Mouse (Mus musculus) stomach, postnatal 0 days (tissue): ENCODE data around the gene Brca1. TPM values are rescaled to one million over a fixed set of nuclear protein-coding genes. Genes with fewer than 3 reads are reported as not detected.
A peak's percentile ranks its signal among the peaks of the same experiment; 100 is the strongest.

Experiments used
- ATAC-seq: fragments of 200-750 bp; cut with Nextera tagmentation; 2 replicates; pipeline ENCODE4 v1.8.0; 2017; ENCODE audit not compliant: low FRiP score, low TSS enrichment
- DNase-seq: peaks from one replicate; pipeline ENCODE4 v3.0.0-alpha.2; 2016; ENCODE audit warnings: low spot score
- H3K27ac ChIP-seq: fragments of 300-500 bp; sonication (generic); replicated peaks from 2 replicates; pipeline ENCODE4 v1.5.1; 2014; ENCODE audit warnings: mild to moderate bottlenecking, control low read depth
- H3K27me3 ChIP-seq: fragments of 300-500 bp; sonication (generic); 2 replicates; pipeline ENCODE4 v1.6.1; 2014; ENCODE audit warnings: low read length; ENCODE audit not compliant: control insufficient read depth, insufficient read depth
- H3K36me3 ChIP-seq: fragments of 300-500 bp; sonication (generic); 2 replicates; pipeline ENCODE4 v1.6.1; 2014; ENCODE audit warnings: low read length, mixed read lengths; ENCODE audit not compliant: control insufficient read depth, insufficient read depth
- H3K4me1 ChIP-seq: fragments of 300-500 bp; sonication (generic); replicated peaks from 2 replicates; pipeline ENCODE4 v1.6.1; 2014; ENCODE audit warnings: antibody characterized with exemption; ENCODE audit not compliant: control insufficient read depth, insufficient read depth
- H3K4me2 ChIP-seq: fragments of 300-500 bp; sonication (generic); replicated peaks from 2 replicates; pipeline ENCODE4 v1.6.1; 2014; ENCODE audit warnings: low read depth, mild to moderate bottlenecking, control low read depth, moderate library complexity
- H3K4me3 ChIP-seq: fragments of 300-500 bp; sonication (generic); 2 replicates; pipeline ENCODE4 v1.5.1; 2014; ENCODE audit warnings: low read depth, low read length, control low read depth
- H3K9ac ChIP-seq: fragments of 300-500 bp; sonication (generic); 2 replicates; pipeline ENCODE4 v1.6.1; 2014; ENCODE audit warnings: mild to moderate bottlenecking, low read length, control low read depth, mixed read lengths
- H3K9me3 ChIP-seq: fragments of 300-500 bp; sonication (generic); 2 replicates; pipeline ENCODE4 v1.6.1; 2016; ENCODE audit warnings: low read length; ENCODE audit not compliant: control insufficient read depth
- CTCF ChIP-seq: IDR thresholded peaks from 2 replicates; pipeline ENCODE4 v1.5.1; 2016; ENCODE audit warnings: antibody characterized with exemption, low read depth, mild to moderate bottlenecking, moderate library complexity
- EP300 ChIP-seq: optimal IDR thresholded peaks from 2 replicates; pipeline ENCODE3; 2016; ENCODE audit warnings: antibody characterized with exemption
- WGBS: fragments of 180-500 bp; shearing (Covaris S2); extraction: QIAGEN DNeasy Blood & Tissue Kit; methylation state at CpG from one replicate; pipeline ENCODE4 v1.1.7; 2014; 5-methylcytosine and 5-hydroxymethylcytosine counted together
- polyA plus RNA-seq: library from polyadenylated mRNA; unstranded; fragments of >200 nt; fragmentation: Nextera tagmentation; extraction: Ambion mirVana; gene quantifications from 2 replicates; pipeline ENCODE4 v1.2.1, GENCODE M21; 2015

Gene Brca1
- polyA plus RNA-seq, 1 experiment from 2014 or later: 2.5 TPM

DNA sequence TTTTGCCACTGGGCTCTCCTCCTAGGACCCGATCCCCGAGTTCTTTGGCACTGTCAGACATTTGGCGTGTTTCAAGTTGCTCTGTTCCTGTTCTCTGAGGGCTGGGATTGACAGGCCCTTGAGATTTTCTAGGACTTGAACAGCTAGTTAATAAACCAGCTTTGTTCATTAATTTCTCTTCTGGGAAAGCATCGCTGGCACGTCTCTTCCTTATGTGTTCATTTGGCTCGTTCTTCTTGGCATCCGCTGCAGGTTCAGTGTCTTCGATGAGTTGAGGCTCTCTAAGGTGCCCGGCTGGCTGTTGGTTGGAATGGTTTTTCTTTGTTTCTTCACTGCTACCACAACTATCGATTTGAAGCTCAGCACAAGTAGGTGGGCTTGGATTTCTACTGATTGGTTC is 26.7 kb downstream of the Brca1 start:
- 94% methylated on average over 10 of the region's 10 CpGs for WGBS
- Histone ChIP-seq H3K4me1 (no peaks in the 10 kb centered on the region), H3K36me3 (no peaks in the 10 kb centered on the region), H3K27me3 (no peaks in the 10 kb centered on the region), H3K4me2 (no peak overlapping the region), H3K9ac (no peak overlapping the region), H3K9me3 (no peaks in the 10 kb centered on the region), H3K27ac (no peak overlapping the region), H3K4me3 (no peak overlapping the region)
- TF ChIP-seq CTCF (no peak), EP300 (no peak)
- DNase-seq: no peak
- no peak for ATAC-seq

DNA sequence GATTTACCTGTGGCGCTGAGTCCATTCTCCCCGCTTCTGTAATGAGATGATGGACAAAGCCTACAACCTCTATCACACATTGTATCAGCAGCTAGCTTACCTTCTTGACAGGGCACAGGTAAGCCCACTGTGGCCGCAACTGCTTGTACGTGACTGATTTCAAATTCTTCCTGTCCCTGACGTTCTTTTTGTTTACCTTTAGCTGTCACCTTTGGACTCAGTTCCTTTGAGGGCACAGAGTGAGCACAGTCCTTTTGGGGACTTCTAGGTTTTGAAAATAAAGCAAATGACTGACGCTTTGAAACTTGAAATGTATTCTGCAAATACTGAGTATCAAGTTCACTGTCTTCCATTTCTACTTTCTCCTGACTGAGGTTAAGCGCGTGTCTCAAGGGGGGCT is 27.3 kb downstream of the Brca1 start:
- no peak overlapping the region for H3K9ac ChIP-seq
- 75% methylated on average over 8 of the region's 8 CpGs for WGBS
- no peaks in the 10 kb centered on the region for H3K36me3 ChIP-seq

DNA sequence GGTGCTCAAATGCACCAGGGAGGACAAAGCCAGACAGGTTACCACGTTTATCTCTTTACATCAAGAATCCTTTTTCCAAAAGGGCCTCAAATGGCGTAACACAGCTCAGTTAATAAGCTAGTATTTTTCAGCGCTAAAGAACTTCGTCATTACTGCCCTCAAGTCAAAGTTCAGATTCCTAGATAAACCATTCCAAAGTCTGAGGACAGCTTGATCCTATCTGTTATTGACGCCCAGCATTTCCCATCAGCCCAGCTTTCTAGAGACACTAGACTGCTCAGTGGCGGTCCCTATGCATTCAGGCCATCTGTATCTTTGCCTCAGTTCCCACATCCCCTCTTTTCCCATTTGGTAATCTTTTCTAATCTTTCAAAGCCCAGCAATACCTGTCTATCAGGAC is 32.4 kb downstream of the Brca1 start:
- DNase-seq (no peak), ATAC-seq (no peak)
- Histone ChIP-seq H3K27me3 (no peaks in the 10 kb centered on the region), H3K9me3 (no peaks in the 10 kb centered on the region), H3K4me3 (no peak overlapping the region), H3K4me2 (no peak overlapping the region), H3K36me3 (peaks cover 2% of the 10 kb centered on the region; the same call in 1 of the 2 replicates), H3K4me1 (no peaks in the 10 kb centered on the region), H3K9ac (no peak overlapping the region), H3K27ac (no peak overlapping the region)
- WGBS: 81% methylated on average over 6 of the region's 6 CpGs
- TF ChIP-seq CTCF: no peak

More for the DNA sequence above, 27.3 kb downstream of the Brca1 start:
- Histone ChIP-seq H3K4me3 (no peak overlapping the region), H3K27me3 (no peaks in the 10 kb centered on the region), H3K4me1 (no peaks in the 10 kb centered on the region), H3K4me2 (no peak overlapping the region), H3K9me3 (no peaks in the 10 kb centered on the region), H3K27ac (no peak overlapping the region)
- DNase-seq: no peak
- TF ChIP-seq EP300 (no peak), CTCF (no peak)
- no peak for ATAC-seq

DNA sequence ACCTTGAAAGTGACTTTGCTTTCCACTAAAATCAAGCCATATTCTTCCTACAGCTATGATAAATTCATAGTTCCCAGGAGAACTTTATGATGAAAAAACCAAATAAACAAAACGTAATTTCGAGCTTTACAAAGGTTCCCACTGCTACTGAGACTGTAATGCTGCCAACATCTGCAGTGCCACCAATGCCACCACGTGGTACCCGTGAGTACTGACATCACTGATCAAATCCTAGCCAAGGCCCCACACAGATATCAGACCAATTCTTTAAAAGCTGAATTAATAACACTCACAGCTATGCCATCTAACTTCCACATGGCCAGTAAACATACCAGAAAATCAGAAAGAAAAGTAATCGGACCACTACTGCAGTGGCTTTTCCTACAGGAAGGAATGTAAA is 32.8 kb downstream of the Brca1 start:
- WGBS: 81% methylated on average over 5 of the region's 5 CpGs

DNA sequence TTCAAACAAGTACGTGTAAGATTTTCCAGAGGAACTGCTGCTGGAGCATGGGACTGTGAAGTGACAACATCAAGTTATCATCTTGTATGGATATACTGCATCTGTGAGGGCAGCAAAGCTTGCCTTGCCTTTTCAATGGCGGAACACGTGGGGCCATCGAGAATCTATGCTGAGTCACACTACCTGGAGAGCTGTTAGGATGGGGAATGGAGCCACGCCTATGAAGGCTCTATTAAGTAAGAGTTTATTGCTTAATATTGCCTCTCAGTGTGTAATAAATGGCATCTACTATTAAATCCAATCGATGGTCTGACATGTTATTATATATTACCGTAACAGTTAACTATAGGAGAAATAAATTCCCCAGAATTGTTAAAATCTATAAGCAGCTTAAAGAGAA is 44.7 kb downstream of the Brca1 start:
- no peak overlapping the region for H3K27ac ChIP-seq
- no peaks in the 10 kb centered on the region for H3K9me3 ChIP-seq
- no peak for ATAC-seq
- H3K4me3 ChIP-seq: no peak overlapping the region
- TF ChIP-seq CTCF (no peak), EP300 (no peak)
- no peak for DNase-seq
- H3K4me1 ChIP-seq: no peaks in the 10 kb centered on the region
- 79% methylated on average over 7 of the region's 7 CpGs for WGBS
- no peaks in the 10 kb centered on the region for H3K27me3 ChIP-seq
- no peak overlapping the region for H3K4me2 ChIP-seq
- H3K36me3 ChIP-seq: no peaks in the 10 kb centered on the region
- no peak overlapping the region for H3K9ac ChIP-seq

More for the DNA sequence above, 32.8 kb downstream of the Brca1 start:
- H3K4me1 ChIP-seq: no peaks in the 10 kb centered on the region
- ATAC-seq (no peak), DNase-seq (no peak)
- H3K4me2 ChIP-seq: no peak overlapping the region
- H3K36me3 ChIP-seq: peaks cover 2% of the 10 kb centered on the region; the same call in 1 of the 2 replicates
- TF ChIP-seq EP300: no peak
- TF ChIP-seq CTCF: peak; percentile 46
- no peak overlapping the region for H3K27ac ChIP-seq
- H3K9me3 ChIP-seq: no peaks in the 10 kb centered on the region
- no peaks in the 10 kb centered on the region for H3K27me3 ChIP-seq
- no peak overlapping the region for H3K9ac ChIP-seq
- H3K4me3 ChIP-seq: no peak overlapping the region

DNA sequence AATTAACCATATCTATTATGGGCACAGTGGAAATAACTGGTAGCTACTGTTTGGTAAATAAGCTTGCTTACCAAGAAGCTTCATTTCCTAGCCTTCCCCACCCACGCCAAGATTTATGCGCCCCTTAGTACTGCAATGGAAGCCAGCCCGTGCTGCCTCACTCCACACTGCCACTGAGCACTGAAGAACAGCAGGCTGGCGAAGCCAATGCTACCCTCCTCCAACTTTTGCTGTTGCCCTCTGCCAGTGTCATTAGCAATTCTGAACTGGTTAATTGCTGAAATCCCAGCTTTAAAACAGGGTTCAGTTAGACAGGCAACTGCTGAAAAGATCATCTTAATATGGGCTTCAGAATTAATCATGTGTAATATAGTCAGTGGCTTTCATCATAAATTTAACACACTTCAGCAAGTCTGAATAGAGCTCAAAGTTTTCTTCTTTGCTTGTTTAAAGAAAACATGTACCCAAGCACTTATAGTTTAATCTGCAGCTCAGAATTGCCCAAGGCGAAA is 45.4 kb downstream of the Brca1 start:
- DNase-seq (no peak), ATAC-seq (no peak)
- Histone ChIP-seq H3K9me3 (no peaks in the 10 kb centered on the region), H3K36me3 (no peaks in the 10 kb centered on the region), H3K27me3 (no peaks in the 10 kb centered on the region), H3K4me3 (no peak overlapping the region), H3K4me2 (no peak overlapping the region), H3K4me1 (no peaks in the 10 kb centered on the region), H3K27ac (no peak overlapping the region), H3K9ac (no peak overlapping the region)
- WGBS: 93% methylated on average over 5 of the region's 5 CpGs
- no peak for TF ChIP-seq CTCF
- no peak for TF ChIP-seq EP300
